Mouse (Mus musculus) heart, adult 2 months (tissue): ENCODE data around the gene Rbp7.

Experiments used
- CTCF ChIP-seq: fragments of 200-600 bp; IDR thresholded peaks from 2 replicates; pipeline ENCODE4 v1.8.1; 2022; ENCODE audit warnings: antibody characterized with exemption, mild to moderate bottlenecking, moderate library complexity
- EP300 ChIP-seq: fragments of 200-500 bp; IDR thresholded peaks from 2 replicates; pipeline ENCODE4 v1.6.1; 2011; ENCODE audit warnings: low read depth, low read length, control low read depth; ENCODE audit not compliant: insufficient read depth

DNA sequence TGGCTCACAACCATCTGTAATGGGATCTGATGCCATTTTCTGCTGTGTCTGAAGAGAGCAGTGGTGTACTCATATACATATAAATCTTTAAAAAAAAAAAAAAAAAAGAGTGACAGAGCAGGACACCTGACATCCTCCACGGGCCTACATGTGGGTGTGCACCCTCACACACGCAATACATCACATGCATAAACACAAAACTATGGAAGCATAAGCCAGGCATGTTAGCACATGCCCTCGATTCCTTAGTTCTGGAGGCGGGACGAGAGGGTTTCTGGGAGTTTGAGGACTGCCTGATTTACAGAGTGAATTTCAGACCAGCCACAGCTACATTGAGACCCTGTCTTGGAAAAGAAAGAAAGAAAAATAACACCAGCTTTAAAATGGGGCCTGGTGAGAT is 49.6 kb upstream of the Rbp7 start:
- TF ChIP-seq CTCF = no peak; the same call in 1 of the 2 replicates
- no peak for TF ChIP-seq EP300
